Mouse (Mus musculus) small intestine, adult 2 months (tissue): ENCODE measurements around the gene Tspan9.

ENCODE experiments used
- CTCF ChIP-seq: fragments of 200-500 bp; IDR thresholded peaks from 2 replicates; pipeline ENCODE4 v1.5.1; 2012; ENCODE audit warnings: low read depth, mild to moderate bottlenecking, control low read depth, inconsistent platforms, low read length, moderate library complexity, mixed read lengths; ENCODE audit not compliant: insufficient replicate concordance, insufficient read length; ENCODE audit errors: extremely low read depth
- POLR2A ChIP-seq: fragments of 200-500 bp; IDR thresholded peaks from 2 replicates; pipeline ENCODE4 v1.6.1; 2012; ENCODE audit warnings: low read depth, mild to moderate bottlenecking, control low read depth, inconsistent platforms, low read length, moderate library complexity

DNA sequence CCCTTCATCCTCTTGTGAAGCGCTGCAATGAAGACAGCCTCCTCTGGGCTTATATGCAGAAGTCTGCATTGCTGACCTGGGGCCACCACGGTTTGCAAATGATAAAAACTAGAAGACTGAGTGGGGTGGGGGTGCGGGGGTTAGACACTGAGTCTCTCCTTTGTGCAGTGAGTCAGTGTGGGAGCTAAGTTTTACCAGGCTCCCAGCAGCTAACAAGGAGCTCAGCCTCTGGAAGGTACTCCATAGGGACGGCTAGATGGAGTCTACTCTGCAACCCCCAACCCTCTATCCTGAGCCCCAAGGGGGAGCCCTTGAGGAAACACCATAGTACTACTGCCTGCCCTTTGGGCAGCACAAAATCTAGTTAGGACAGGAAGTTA, 107.5 kb downstream of the Tspan9 start:
- TF ChIP-seq CTCF (no peak), POLR2A (no peak)
